Mouse (Mus musculus): ENCODE data around the gene Aktip.

The Aktip gene

DNA sequence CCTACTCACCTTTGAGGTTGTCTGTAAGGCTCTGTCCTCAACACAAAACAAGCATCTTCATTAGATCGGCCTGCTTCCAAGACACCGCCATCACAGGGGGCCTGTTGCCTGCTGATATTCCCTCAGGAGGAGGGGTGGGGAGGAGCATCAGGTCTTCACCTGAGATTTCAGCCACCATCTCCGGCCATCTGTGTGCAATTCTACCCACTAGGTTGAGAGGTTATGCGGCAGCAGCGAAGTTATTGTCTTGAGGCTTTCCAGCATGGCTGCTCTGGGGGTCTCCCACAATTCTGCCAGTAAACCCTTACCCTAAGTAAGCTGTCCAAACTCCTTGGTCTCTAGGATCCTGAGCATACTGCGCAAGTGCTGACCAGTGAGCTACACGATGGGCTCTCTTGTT is at the start of gene Aktip:
Gene Aktip, minus strand, starts transcription at position 101 of the 400 bp plus-strand sequence.
- no peak for DNase-seq (ENCODE audit: low spot score in 2 of 2)

DNA sequence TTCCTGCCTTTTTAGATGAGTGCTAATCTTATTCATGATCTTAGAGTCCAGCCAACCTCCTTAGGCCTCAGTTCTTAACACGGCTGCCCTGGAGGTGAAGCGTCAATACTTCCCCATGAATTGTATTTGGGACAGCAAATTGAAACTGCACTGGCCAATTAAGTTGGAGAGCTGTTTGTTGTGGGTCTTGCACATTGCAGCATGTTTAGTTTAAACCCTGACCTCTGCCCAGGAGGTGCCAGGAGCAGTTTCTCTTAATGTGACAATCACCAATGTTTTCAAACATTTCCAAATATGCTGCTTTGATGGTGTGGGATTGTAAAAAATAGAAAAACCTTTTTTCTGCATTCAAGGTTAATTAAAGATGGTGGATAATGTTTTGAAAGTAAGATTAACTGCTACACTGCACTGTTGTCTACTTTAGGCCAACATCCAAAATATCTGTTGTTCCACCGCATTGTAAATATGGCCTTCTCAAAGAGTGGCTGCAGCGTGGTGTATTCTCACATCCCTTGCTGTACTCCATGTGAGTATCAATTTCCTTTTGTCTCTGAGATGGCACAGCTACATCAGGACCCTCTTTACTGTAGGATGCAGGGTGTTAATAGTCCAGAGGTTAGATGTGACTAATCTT is 46.2 kb upstream of the Aktip start:
- no peak for DNase-seq (ENCODE audit: low spot score in 2 of 2)

DNA sequence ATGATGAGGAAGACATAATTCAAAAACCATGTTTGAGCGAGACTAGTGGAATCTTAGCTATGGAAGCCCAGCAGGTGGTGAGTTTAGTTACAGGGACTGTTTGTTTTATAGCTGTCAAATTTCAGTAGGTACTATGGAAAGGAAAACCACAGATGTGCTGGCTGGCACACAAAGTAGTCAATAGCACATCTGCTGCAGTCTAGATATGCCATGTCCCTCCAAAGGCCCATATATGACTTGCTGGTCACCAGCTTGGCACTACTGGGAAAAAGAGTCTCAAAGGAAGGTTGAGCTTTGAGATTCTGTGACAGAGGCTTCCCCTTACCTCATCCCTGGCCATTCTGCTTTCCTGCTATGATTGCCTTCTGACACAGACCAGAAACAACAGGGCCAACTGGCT is 42.9 kb upstream of the Aktip start:
- no peak for DNase-seq (ENCODE audit: low spot score in 2 of 2)

DNA sequence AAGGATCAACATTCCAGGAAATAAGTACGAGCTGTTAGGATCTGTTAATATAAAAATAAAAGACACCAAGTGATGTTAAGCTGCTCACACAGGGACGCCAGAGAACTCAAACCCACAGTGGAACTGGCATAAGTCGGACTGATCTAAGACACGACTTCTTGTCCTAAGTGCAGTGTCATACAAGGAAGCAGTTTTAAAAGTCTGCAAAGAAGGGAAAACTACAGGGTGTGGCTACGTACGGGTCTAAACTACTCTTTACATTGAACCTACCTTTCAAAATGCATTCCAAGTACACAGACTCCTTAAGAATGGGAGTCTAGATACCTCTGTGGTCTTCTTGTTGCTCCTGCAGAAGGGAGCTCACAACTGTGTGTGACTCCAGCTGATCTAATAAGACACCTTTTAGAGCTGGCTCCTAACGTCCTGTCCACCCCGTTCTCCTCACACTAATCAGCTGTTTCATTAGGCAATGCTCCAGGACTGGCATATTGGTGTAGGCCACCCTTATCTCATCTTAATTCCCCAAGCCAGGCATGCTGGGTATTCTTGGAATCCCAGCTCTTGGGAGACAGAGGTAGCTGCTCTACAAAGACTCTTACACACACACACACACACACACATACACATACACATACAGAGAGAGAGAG is 42.2 kb upstream of the Aktip start:
- no peak for DNase-seq (ENCODE audit: low spot score in 2 of 2)

DNA sequence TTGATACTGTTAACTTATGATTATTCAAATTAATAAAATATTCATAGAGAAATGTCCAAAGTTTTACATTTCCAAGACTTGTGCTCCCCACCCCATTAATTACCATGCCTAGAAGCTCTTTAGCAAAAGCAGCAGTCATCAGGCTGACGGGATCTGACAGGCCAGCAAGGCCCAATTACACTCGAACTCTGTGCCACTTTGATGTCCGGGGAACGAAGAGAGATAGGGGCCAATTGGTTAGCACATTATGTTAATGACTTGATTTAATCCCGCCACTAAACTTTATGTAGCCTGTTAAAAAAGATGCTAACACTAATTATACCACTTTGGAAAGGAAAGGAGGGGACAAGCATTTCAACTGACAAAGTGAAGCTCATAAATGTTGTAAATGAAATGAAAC is 41.6 kb upstream of the Aktip start:
- DNase-seq (ENCODE audit: low spot score in 2 of 2): no peak

DNA sequence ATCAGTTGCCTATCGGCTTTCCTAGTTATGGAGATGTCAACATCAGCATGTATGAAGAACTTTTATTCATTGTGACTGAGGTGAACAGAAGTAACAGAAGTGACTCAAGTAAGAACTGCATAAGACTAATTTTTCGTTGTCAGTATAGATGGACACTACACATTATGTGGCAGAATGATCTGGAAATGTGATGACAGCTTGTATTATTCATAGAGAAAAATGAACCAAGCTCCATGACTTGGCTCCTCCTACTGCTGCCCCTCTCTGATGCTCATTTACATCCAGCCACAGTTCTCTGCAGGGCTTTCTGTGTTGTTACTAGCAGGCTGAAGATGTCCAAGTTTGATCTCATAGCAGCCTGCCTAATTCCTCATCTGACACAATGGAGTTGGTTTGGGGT is 37.4 kb upstream of the Aktip start:
- no peak for DNase-seq (ENCODE audit: low spot score in 2 of 2)

DNA sequence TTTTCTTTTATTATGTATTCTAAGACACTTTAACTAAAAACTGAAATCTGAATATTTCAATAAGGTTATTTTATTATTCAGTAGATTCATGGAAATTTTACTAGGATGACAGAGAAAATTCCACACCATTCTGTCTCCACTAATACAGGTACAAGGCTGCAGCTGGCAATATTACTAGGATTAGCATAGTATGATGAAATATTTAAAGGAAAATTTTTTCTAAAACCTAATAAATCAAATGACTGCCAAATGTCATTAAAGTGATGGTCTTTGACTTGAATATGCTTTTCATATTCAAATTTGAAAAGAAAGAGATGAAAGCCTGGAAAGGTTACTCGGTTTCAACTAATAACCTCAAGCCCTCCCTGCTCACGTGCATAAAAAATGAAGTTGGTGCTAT is 34.3 kb upstream of the Aktip start:
- no peak for DNase-seq (ENCODE audit: low spot score in 2 of 2)

DNA sequence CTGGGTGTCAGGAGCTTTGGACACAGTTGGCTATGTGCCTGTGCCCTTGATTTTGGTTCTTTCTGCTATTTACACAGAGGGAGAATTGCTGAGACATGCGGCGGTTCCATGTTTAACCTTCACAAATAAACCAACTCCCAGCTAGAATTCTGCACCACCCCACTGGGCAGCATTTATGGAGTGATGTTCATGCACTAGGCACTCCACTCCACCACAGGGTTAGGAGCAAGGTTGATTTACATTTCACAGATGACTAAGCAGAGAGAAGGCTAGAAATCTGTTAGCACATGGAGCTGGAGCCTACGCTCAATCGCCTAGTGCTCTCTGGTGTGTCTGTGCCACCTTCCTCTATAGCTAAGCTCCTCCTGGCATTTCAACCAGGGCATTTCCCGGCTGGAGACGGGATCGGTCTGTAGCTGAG is 27.7 kb upstream of the Aktip start:
- DNase-seq (ENCODE audit: low spot score in 2 of 2): no peak

DNA sequence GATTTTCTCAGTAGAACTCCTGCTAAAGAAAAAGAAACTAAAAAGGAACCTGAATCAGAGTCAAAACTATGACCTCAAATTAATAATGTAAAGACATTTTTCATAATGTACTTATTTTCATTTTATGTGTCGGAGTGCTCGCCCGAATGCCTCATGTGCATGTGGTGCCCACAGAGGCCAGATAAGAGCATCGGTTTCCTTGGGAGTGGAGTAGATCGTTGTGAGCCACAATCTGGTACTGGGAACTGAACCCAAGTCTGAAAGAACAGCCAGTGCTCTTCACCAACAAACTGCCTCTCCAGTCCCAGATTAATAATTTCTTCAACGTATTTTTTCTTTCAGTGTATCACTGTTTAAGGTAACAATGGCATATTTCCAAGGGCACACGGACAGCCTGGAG is 24.5 kb upstream of the Aktip start:
- DNase-seq (ENCODE audit: low spot score in 2 of 2): no peak

DNA sequence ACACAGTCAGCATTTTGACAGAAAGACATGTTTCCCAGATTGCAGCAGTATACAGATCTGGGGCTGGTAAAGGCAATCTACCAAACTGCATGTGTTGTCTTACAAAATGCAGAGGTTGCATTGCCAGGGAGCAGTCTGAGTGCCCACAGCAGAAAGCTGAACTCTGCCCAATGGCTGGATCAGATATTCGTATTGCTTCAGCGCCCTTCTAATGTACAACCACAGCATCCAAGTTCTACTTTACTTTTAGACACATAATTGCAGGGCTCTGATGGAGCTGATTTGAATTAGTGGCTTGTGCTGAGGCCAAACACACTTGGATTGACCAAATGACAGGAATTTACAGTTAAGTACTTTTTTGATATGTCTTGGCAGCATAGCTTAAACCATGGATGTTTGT is 22.1 kb upstream of the Aktip start:
- no peak for DNase-seq (ENCODE audit: low spot score in 2 of 2)

DNA sequence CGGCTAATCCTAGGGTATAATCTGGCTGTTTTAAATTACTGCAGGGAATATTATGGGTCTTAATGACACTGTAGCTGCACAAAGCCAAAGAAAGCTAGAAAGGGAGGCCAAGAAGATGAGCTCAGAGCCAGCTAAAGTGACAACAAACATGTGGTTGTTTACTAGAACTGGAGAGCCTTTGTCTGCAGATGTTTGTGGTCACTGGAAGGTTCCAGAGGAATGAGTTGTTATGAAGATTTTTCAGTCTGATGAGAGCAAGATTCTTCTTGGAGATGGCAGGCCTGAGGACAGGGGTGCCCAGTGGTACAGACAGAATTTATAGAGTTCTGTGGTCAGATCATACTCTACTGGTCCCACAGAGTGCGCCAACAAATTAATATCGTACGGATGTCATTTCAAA is 18.5 kb upstream of the Aktip start:
- DNase-seq (ENCODE audit: low spot score in 2 of 2): no peak

DNA sequence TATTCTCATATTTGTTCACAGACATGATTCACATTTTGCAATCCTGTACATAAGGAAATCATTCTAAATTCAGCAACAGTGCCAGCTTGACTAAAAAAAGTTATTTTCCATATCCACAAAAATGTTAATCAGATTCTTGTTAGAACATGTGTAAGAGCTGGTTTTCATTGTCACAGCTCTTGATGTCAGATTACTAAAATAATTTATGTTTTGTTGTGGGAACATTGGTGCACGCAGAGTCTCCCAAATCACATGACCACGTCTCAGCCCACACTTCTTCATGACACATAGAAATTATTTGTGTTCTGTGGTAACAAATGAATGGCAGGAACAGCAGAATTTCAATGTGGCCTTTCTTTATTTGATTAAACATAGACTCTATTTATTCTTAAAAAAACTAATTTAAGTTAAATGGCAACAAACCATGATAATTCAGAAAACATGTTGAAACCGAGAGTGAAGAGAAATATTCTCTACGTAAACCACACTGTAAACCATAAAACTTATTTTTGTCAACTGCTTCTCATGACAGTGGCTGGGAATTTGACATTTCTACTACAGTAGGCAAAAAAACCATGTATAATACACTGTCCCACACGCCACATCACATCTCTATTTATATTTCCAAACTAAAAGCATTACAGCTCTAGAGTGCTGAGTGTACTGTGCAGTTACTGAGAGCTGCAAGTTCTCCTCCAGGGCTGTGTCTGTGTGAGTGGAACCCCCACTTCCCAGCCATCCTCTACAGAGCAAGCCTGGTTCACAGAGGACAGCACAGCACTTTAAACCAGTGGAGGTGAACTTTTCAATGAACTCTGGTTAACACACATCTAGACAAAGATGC is 17.5 kb upstream of the Aktip start:
- no peak for DNase-seq (ENCODE audit: low spot score in 2 of 2)

DNA sequence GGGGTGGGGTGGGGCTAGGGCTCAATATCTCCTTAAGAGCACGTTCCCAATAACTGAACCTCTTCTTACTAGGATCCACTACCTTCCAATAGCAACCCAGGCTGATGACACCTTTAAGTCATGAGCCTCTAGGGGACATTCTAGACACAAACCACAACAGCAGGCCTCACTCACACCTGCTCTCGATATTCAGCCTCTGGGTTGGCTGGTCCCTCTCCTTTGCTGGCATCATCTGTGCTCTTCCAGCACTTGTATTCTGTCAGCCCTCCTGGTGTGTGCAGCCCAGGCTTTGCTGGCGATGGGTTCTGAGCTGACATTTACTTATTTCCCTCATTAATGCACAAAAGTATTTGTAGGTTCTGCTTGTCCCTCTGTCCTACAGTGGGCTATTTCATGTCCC is 14.5 kb upstream of the Aktip start:
- DNase-seq (ENCODE audit: low spot score in 2 of 2): no peak

DNA sequence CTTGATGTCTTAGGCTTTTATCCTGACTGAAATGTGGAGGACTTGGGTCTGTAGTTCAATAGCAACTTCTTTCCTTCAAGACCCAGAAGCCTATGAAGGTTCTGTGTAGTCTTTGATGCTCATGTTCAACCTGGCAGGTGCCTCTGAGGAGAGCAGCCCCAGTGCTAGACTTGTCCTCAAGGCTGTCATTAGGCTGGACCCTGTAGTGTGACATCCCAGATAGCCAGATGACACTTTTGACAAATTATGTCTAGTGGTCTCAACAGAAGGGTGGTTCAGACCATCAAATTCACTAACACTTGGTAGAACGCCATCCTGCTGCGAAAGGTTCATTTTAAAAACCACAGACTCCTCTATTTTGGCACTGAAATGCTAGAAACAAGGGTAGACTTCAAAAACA is 13.2 kb upstream of the Aktip start:
- DNase-seq (ENCODE audit: low spot score in 2 of 2): no peak

DNA sequence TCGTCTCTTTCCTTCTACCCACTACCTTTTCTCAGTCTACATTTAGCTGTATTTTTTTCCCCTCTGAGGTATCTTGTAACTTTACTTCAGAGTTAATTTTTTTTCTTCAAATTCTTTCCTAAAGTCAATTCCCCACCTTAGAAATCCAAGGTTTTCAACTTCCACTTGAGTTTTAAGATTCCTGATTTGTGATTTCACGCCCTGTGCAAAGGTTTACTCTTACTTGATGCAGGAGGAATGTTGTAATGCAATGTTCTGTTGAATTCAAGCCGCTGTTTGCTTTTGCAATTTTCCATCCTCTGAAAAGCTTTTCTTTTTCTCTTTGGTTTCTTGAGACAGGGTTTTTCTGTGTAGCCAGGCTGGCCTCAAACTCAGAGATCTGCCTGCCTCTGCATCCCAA is 9.9 kb upstream of the Aktip start:
- no peak for DNase-seq (ENCODE audit: low spot score in 2 of 2)

DNA sequence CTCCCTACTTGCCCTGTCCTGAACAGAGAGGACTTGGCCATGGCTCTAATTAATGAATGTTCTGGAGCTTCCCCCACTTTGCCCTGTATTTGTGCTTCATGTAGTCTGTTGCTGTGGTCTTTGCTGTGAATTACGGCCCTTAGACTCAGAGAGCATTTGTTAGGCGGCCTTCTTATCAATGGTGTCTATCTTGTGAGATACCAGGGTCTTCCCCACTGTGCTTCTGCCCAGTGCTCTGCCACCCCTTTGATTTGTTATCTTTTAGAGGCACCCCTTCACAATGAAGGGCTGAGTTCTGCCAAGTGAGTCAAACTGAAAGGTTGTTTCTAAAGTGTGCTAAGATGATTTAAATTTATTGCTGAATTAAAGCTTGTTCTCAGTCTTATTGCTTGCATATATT is 7.9 kb upstream of the Aktip start:
- no peak for DNase-seq (ENCODE audit: low spot score in 2 of 2)

DNA sequence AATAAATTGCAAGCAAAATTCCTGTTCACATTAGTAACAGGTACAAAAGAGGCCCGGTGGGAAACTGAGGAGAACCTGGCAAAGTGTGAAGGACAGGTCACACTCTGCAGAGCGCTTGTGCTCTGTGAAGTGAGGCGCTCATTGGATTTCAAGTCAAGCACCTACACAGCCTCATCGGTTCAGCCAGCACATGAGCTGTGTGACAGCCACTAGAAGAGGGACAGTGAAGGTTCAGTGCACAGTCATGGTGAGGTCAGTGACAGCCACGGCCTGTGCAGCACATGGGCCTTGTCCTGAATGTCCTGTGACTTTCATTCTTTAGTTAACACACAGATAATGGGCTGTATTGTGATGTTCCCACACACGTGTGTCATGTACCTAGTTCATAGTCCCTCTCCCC is 6.1 kb upstream of the Aktip start:
- no peak for DNase-seq (ENCODE audit: low spot score in 2 of 2)

DNA sequence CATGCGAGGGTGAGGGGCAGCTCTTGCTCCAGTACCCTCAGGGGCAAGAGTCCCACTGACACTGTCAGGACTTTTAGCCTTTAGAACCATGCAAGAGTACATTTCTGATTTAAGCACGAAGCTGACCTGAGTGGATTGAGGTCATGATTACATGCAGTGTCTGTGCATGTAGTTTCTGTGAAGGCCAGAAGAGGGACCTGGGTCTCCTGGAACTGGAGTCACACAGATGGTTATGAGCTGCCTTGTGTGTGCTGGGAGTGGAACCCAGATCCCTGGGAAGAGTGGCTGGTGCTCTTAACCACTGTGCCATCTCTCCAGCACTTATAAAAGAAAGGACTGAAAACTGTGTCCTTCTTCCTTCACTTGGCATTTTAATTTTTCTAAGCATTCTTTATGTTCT is 1.4 kb upstream of the Aktip start:
- DNase-seq (ENCODE audit: low spot score in 2 of 2): no peak

DNA sequence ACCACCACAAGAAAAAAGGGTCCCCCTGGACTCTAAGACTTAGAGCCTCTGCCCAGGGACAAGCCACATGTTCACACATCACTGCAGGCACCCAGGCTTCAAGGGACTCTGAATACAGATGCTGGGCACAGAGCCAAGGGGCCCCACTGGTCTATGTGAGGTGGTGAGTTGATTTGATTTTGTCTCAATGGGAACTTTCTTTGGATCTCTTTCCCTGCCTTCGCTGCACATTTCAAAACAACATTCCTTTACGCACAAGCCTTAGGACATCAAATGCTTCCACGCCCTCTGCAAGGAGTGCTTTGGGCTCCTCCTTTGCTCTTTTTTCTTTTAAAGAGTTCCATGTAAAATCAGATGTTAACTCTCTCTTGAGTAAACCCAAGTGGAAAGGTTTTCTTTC is 1.7 kb downstream of the Aktip start:
- DNase-seq (ENCODE audit: low spot score in 2 of 2): no peak

DNA sequence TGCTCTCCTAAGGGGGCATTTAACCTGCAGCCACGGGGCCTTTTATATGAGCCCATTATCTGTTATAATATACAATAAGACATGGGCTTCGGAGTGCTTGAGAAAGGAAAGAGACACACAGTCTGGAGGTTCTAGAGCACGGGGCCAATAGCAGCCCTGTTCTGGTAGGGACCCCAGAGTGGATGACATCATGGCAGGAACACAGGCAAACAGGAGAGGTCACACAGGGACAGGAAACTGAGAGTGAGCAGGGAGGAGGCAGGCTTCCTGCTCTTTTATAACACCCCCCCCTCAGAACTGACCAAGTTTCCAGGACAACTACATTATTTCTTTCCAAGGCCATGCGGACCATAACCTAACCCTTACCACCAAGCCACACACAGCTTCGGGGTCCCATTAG is 2.5 kb downstream of the Aktip start:
- DNase-seq (ENCODE audit: low spot score in 2 of 2): no peak

DNA sequence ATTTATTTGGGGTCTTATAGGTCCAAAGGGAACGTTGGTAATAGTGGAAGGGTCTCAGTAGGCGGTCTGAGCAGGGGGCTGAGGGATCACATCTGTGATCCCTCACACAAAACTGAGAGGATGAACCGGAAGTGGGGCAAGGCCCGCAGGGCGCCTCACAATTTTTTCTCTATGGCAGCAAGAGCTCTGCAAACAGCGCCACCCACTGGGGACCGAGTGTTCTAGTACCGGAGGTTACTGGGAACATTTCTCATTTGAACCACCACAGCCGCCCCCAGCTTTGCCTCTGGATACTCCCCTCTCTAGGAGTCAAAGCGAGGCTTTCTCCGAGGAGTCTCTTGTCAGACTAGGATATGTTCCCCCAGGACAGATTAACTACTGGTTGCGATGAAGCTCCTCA is 3.1 kb downstream of the Aktip start:
- DNase-seq (ENCODE audit: low spot score in 2 of 2): no peak

DNA sequence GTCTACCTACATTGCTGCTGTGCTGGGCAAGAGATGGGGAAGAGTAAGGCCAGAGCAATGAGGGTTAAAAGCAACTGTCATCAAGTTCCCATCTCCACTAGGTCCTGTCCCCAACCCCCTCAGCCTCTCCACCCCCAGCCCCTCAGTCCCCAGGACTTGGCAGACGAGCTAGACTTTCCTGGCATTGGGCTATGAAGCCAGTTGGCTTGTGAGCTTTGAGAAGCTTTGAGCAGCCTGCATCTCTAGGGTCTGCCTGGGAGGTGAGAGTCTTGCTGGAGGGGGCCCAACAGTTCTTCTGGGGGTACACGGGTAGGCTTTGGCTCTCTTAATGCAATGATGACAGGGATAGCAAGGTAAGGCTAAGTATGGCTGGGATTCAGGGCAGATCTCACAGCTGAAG is 5.7 kb downstream of the Aktip start:
- no peak for DNase-seq (ENCODE audit: low spot score in 2 of 2)

DNA sequence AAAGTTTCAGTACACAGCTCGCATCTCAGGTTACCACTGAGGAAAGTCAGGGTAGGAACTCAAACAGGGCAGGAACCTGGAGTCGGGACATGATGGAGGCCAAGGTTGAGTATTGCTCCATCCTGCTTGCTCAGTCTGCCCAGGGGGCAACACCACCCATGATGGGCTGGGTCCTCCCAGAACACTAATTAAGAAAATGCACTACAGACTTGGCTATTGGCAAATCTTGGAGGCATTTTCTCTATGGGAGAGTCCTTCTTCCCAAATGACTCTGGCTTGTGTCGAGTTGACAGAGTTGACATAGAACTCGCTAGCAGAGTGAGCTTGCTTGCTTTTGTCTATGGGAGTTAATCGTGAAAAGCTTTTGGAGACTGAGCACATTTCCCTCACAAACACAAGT is 6.8 kb downstream of the Aktip start:
- DNase-seq (ENCODE audit: low spot score in 2 of 2): no peak

Data from spleen, postnatal 36 days (tissue).